Mouse (Mus musculus): Measurements from ENCODE around the gene Psmd6. TPM values are rescaled to one million over a fixed set of nuclear protein-coding genes. Genes with fewer than 3 reads are reported as not detected.

Psmd6 gene
- polyA plus RNA-seq, 1 experiment, result 103 TPM

DNA sequence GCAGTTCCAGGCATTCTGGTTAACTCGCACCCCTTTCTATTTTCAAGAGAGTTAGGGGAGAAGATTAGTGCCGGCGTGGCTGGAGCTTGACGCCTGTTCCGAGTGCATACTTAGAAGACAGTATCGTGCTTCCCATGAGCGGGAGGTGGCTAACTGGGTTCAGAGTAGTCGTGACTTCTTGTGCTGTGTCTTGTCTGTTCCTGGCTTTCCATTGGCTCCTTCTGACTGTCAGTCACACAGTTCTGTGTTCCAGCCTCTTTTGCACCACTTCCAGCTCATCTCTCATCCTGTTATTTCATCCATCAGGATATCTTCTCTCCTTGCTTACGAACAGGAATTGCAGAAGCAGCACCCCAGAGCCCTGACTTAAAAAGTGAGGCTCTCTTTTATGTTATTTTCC lies 19.5 kb downstream of the Psmd6 start:
- Histone ChIP-seq H3K4me2 (ENCODE audit: low read depth) (no peak overlapping the region), H3K4me3 (no peak overlapping the region), H3ac (ENCODE audit: control insufficient read depth, insufficient read length) (no peak overlapping the region), H3K36me3 (ENCODE audit: control insufficient read depth, insufficient read depth) (peaks cover 7% of the 10 kb centered on the region), H3K27me3 (ENCODE audit: control insufficient read depth, insufficient read depth, insufficient read length) (no peaks in the 10 kb centered on the region), H3K79me2 (ENCODE audit: control insufficient read depth, insufficient read depth) (no peaks in the 10 kb centered on the region)
- TF ChIP-seq MAX (IDR thresholded peaks at IDR 0.05; ENCODE audit: low read depth) (no peak), USF1 (IDR thresholded peaks at IDR 0.05; ENCODE audit: low read depth) (no peak), TCF12 (IDR thresholded peaks at IDR 0.05; ENCODE audit: insufficient read depth, poor library complexity, severe bottlenecking) (no peak), MYOD1 (IDR thresholded peaks at IDR 0.05; ENCODE audit: control insufficient read depth in 1 of 3, insufficient read length in 2 of 3, low read depth in 2 of 3) (no peak), POLR2AphosphoS2 (IDR thresholded peaks at IDR 0.05; ENCODE audit: insufficient read length, low read depth) (no peak), POLR2A (IDR thresholded peaks at IDR 0.05; ENCODE audit: insufficient read length, low read depth) (no peak), SRF (IDR thresholded peaks at IDR 0.05; ENCODE audit: control insufficient read depth, insufficient read length, low read depth) (no peak), E2F4 (IDR thresholded peaks at IDR 0.05; ENCODE audit: insufficient read depth) (no peak), CEBPB (IDR thresholded peaks at IDR 0.05; ENCODE audit: insufficient read depth, poor library complexity, severe bottlenecking) (no peak), MYOG (IDR thresholded peaks at IDR 0.05; ENCODE audit: control insufficient read depth in 1 of 3, insufficient read depth in 1 of 3, insufficient read length in 2 of 3, low read depth in 2 of 3) (no peak), REST (IDR thresholded peaks at IDR 0.05; ENCODE audit: insufficient read depth, insufficient read length) (no peak), TCF3 (IDR thresholded peaks at IDR 0.05; ENCODE audit: insufficient read length, low read depth) (no peak)

DNA sequence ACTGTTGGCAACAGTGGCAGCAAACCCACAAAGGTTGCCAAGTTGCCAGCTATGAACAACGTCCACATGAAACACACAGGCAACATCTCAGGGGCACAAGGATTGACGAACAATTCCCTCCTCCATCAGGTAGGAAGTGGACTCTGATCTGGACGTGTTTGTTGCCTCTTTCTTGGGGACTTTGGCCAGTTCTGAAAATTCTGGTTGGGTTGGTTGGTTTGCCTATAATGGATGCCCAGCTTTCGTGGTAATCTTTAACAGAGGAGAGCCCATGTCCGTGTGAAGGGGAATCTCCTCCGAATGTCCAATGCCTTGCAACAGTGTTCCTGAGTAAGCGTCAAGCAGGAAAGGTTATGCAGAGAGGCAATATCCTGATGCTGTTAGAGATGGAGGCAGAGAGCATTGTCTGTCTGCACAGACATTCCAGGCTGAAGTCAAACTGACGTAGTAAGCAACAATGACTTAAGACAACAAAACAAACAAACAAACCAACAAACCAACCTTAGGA lies 20.0 kb downstream of the Psmd6 start:
- Histone ChIP-seq H3ac (ENCODE audit: control insufficient read depth, insufficient read length) (no peak overlapping the region), H3K36me3 (ENCODE audit: control insufficient read depth, insufficient read depth) (peaks cover 7% of the 10 kb centered on the region), H3K4me3 (no peak overlapping the region), H3K27me3 (ENCODE audit: control insufficient read depth, insufficient read depth, insufficient read length) (no peaks in the 10 kb centered on the region), H3K79me2 (ENCODE audit: control insufficient read depth, insufficient read depth) (no peaks in the 10 kb centered on the region), H3K4me2 (ENCODE audit: low read depth) (no peak overlapping the region)
- no peak for TF ChIP-seq REST (IDR thresholded peaks at IDR 0.05; ENCODE audit: insufficient read depth, insufficient read length)
- no peak for TF ChIP-seq MAX (IDR thresholded peaks at IDR 0.05; ENCODE audit: low read depth)
- no peak for TF ChIP-seq MYOD1 (IDR thresholded peaks at IDR 0.05; ENCODE audit: control insufficient read depth in 1 of 3, insufficient read length in 2 of 3, low read depth in 2 of 3)
- no peak for TF ChIP-seq E2F4 (IDR thresholded peaks at IDR 0.05; ENCODE audit: insufficient read depth)
- no peak for TF ChIP-seq POLR2AphosphoS2 (IDR thresholded peaks at IDR 0.05; ENCODE audit: insufficient read length, low read depth)
- TF ChIP-seq TCF3 (IDR thresholded peaks at IDR 0.05; ENCODE audit: insufficient read length, low read depth), result no peak
- TF ChIP-seq MYOG (IDR thresholded peaks at IDR 0.05; ENCODE audit: control insufficient read depth in 1 of 3, insufficient read depth in 1 of 3, insufficient read length in 2 of 3, low read depth in 2 of 3), result no peak
- no peak for TF ChIP-seq SRF (IDR thresholded peaks at IDR 0.05; ENCODE audit: control insufficient read depth, insufficient read length, low read depth)
- TF ChIP-seq TCF12 (IDR thresholded peaks at IDR 0.05; ENCODE audit: insufficient read depth, poor library complexity, severe bottlenecking), result no peak
- no peak for TF ChIP-seq POLR2A (IDR thresholded peaks at IDR 0.05; ENCODE audit: insufficient read length, low read depth)
- no peak for TF ChIP-seq USF1 (IDR thresholded peaks at IDR 0.05; ENCODE audit: low read depth)
- no peak for TF ChIP-seq CEBPB (IDR thresholded peaks at IDR 0.05; ENCODE audit: insufficient read depth, poor library complexity, severe bottlenecking)

DNA sequence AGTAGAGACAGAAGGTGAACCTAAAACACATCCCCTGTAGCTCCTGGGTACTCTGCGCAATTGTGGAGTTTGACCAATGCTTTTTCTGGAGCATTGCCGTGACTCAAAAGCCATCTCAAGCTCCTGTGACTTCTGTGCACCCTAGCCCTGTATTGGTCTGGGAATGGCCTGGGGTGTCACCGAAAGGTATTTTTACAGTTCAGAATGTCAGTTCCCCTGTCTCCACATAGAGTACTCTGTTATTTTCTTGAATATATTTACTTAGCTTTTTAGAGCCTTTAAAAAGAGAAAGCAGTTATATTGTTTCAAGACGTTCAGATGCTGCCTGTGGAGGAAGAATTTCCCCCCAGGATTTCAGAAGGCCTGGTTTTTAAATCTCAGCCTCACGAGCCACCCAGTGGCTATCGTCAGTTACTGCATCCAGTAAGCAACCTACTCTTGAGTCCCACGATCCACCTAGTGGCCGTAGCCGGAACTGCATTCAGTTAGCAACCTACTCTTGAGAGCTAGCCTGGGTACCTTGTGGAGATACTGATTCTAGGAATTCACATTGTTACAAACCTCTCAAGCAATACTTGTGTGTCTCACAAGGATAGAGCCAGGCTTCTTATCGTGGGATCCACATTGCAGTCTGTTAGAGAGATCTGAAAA lies 22.3 kb downstream of the Psmd6 start:
- TF ChIP-seq USF1 (IDR thresholded peaks at IDR 0.05; ENCODE audit: low read depth), result no peak
- TF ChIP-seq MYOD1 (IDR thresholded peaks at IDR 0.05; ENCODE audit: control insufficient read depth in 1 of 3, insufficient read length in 2 of 3, low read depth in 2 of 3), result no peak
- no peak for TF ChIP-seq POLR2A (IDR thresholded peaks at IDR 0.05; ENCODE audit: insufficient read length, low read depth)
- TF ChIP-seq E2F4 (IDR thresholded peaks at IDR 0.05; ENCODE audit: insufficient read depth), result no peak
- no peak for TF ChIP-seq MYOG (IDR thresholded peaks at IDR 0.05; ENCODE audit: control insufficient read depth in 1 of 3, insufficient read depth in 1 of 3, insufficient read length in 2 of 3, low read depth in 2 of 3)
- no peak for TF ChIP-seq TCF12 (IDR thresholded peaks at IDR 0.05; ENCODE audit: insufficient read depth, poor library complexity, severe bottlenecking)
- no peak for TF ChIP-seq MAX (IDR thresholded peaks at IDR 0.05; ENCODE audit: low read depth)
- no peak for TF ChIP-seq TCF3 (IDR thresholded peaks at IDR 0.05; ENCODE audit: insufficient read length, low read depth)
- TF ChIP-seq SRF (IDR thresholded peaks at IDR 0.05; ENCODE audit: control insufficient read depth, insufficient read length, low read depth), result no peak
- no peak for TF ChIP-seq REST (IDR thresholded peaks at IDR 0.05; ENCODE audit: insufficient read depth, insufficient read length)
- TF ChIP-seq POLR2AphosphoS2 (IDR thresholded peaks at IDR 0.05; ENCODE audit: insufficient read length, low read depth), result no peak
- no peak for TF ChIP-seq CEBPB (IDR thresholded peaks at IDR 0.05; ENCODE audit: insufficient read depth, poor library complexity, severe bottlenecking)
- Histone ChIP-seq H3K4me2 (ENCODE audit: low read depth) (no peak overlapping the region), H3K79me2 (ENCODE audit: control insufficient read depth, insufficient read depth) (no peaks in the 10 kb centered on the region), H3K4me3 (no peak overlapping the region), H3ac (ENCODE audit: control insufficient read depth, insufficient read length) (no peak overlapping the region), H3K27me3 (ENCODE audit: control insufficient read depth, insufficient read depth, insufficient read length) (no peaks in the 10 kb centered on the region), H3K36me3 (ENCODE audit: control insufficient read depth, insufficient read depth) (peaks cover 7% of the 10 kb centered on the region)

DNA sequence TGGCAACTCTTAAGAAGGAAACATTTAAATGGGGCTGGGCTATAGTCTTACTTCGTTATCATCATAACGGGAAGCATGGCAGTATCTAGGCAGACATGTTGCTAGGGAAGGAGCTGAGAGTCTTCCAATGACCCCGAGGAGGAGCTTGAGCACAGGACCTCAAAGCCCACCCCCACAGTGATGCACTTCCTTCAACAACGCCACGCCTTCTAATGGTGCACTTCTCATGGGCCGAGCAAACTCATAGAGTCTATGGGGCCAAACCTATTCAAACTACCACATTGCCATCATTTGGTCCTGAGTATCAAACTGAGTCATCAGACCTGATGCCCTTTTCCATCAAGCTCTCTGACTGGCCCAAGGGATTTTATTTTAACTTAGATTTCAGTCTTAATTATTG lies 30.2 kb downstream of the Psmd6 start:
- Histone ChIP-seq H3K4me3 (no peak overlapping the region), H3K27me3 (ENCODE audit: control insufficient read depth, insufficient read depth, insufficient read length) (no peaks in the 10 kb centered on the region), H3ac (ENCODE audit: control insufficient read depth, insufficient read length) (no peak overlapping the region), H3K4me2 (ENCODE audit: low read depth) (no peak overlapping the region), H3K79me2 (ENCODE audit: control insufficient read depth, insufficient read depth) (no peaks in the 10 kb centered on the region), H3K36me3 (ENCODE audit: control insufficient read depth, insufficient read depth) (peaks cover 16% of the 10 kb centered on the region)
- TF ChIP-seq TCF3 (IDR thresholded peaks at IDR 0.05; ENCODE audit: insufficient read length, low read depth) (no peak), POLR2A (IDR thresholded peaks at IDR 0.05; ENCODE audit: insufficient read length, low read depth) (no peak), E2F4 (IDR thresholded peaks at IDR 0.05; ENCODE audit: insufficient read depth) (no peak), POLR2AphosphoS2 (IDR thresholded peaks at IDR 0.05; ENCODE audit: insufficient read length, low read depth) (no peak), MAX (IDR thresholded peaks at IDR 0.05; ENCODE audit: low read depth) (no peak), SRF (IDR thresholded peaks at IDR 0.05; ENCODE audit: control insufficient read depth, insufficient read length, low read depth) (no peak), REST (IDR thresholded peaks at IDR 0.05; ENCODE audit: insufficient read depth, insufficient read length) (no peak), MYOG (IDR thresholded peaks at IDR 0.05; ENCODE audit: control insufficient read depth in 1 of 3, insufficient read depth in 1 of 3, insufficient read length in 2 of 3, low read depth in 2 of 3) (no peak), USF1 (IDR thresholded peaks at IDR 0.05; ENCODE audit: low read depth) (no peak), MYOD1 (IDR thresholded peaks at IDR 0.05; ENCODE audit: control insufficient read depth in 1 of 3, insufficient read length in 2 of 3, low read depth in 2 of 3) (no peak), CEBPB (IDR thresholded peaks at IDR 0.05; ENCODE audit: insufficient read depth, poor library complexity, severe bottlenecking) (no peak), TCF12 (IDR thresholded peaks at IDR 0.05; ENCODE audit: insufficient read depth, poor library complexity, severe bottlenecking) (no peak)
